Mouse (Mus musculus) stomach, postnatal 0 days (tissue): ENCODE measurements around the gene Dgcr2. TPM values are rescaled to one million over a fixed set of nuclear protein-coding genes. Genes with fewer than 3 reads are reported as not detected.

ENCODE experiments used
- ATAC-seq: fragments of 200-750 bp; cut with Nextera tagmentation; 2 replicates; pipeline ENCODE4 v1.8.0; 2017; ENCODE audit not compliant: low FRiP score, low TSS enrichment
- DNase-seq: peaks from one replicate; pipeline ENCODE4 v3.0.0-alpha.2; 2016; ENCODE audit warnings: low spot score
- H3K27ac ChIP-seq: fragments of 300-500 bp; sonication (generic); replicated peaks from 2 replicates; pipeline ENCODE4 v1.5.1; 2014; ENCODE audit warnings: mild to moderate bottlenecking, control low read depth
- H3K27me3 ChIP-seq: fragments of 300-500 bp; sonication (generic); 2 replicates; pipeline ENCODE4 v1.6.1; 2014; ENCODE audit warnings: low read length; ENCODE audit not compliant: control insufficient read depth, insufficient read depth
- H3K36me3 ChIP-seq: fragments of 300-500 bp; sonication (generic); 2 replicates; pipeline ENCODE4 v1.6.1; 2014; ENCODE audit warnings: low read length, mixed read lengths; ENCODE audit not compliant: control insufficient read depth, insufficient read depth
- H3K4me1 ChIP-seq: fragments of 300-500 bp; sonication (generic); replicated peaks from 2 replicates; pipeline ENCODE4 v1.6.1; 2014; ENCODE audit warnings: antibody characterized with exemption; ENCODE audit not compliant: control insufficient read depth, insufficient read depth
- H3K4me2 ChIP-seq: fragments of 300-500 bp; sonication (generic); replicated peaks from 2 replicates; pipeline ENCODE4 v1.6.1; 2014; ENCODE audit warnings: low read depth, mild to moderate bottlenecking, control low read depth, moderate library complexity
- H3K4me3 ChIP-seq: fragments of 300-500 bp; sonication (generic); 2 replicates; pipeline ENCODE4 v1.5.1; 2014; ENCODE audit warnings: low read depth, low read length, control low read depth
- H3K9ac ChIP-seq: fragments of 300-500 bp; sonication (generic); 2 replicates; pipeline ENCODE4 v1.6.1; 2014; ENCODE audit warnings: mild to moderate bottlenecking, low read length, control low read depth, mixed read lengths
- H3K9me3 ChIP-seq: fragments of 300-500 bp; sonication (generic); 2 replicates; pipeline ENCODE4 v1.6.1; 2016; ENCODE audit warnings: low read length; ENCODE audit not compliant: control insufficient read depth
- CTCF ChIP-seq: IDR thresholded peaks from 2 replicates; pipeline ENCODE4 v1.5.1; 2016; ENCODE audit warnings: antibody characterized with exemption, low read depth, mild to moderate bottlenecking, moderate library complexity
- EP300 ChIP-seq: optimal IDR thresholded peaks from 2 replicates; pipeline ENCODE3; 2016; ENCODE audit warnings: antibody characterized with exemption
- WGBS: fragments of 180-500 bp; shearing (Covaris S2); extraction: QIAGEN DNeasy Blood & Tissue Kit; methylation state at CpG from one replicate; pipeline ENCODE4 v1.1.7; 2014; 5-methylcytosine and 5-hydroxymethylcytosine counted together
- polyA plus RNA-seq: library from polyadenylated mRNA; unstranded; fragments of >200 nt; fragmentation: Nextera tagmentation; extraction: Ambion mirVana; gene quantifications from 2 replicates; pipeline ENCODE4 v1.2.1, GENCODE M21; 2015

Dgcr2 gene
- polyA plus RNA-seq, 1 experiment from 2014 or later, result 38.8 TPM

GRCm38 (mm10) chr16:17892606-17893005 is 5.8 kb downstream of the Dgcr2 start:
- ATAC-seq, result no peak

DNA sequence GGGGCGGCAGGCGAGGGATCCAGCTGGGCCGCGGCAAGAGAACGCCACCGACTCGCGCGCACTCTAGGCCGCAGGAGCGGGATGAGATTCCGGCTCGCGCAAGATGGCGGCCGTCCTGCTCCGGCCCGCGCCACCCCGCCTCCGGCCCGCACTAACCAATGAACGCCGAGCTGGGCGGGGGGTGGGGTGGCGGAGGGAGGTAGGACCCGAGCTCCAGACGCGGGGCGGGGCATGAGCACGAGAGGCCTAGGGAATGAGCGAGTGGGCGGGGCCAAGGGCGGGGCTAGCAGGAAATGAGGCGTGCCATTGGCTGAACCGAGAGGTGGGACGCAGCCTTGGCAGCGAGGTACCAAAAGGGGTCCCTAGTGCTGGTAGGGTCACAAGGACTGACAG is 6.8 kb downstream of the Dgcr2 start, which contains the start of gene Gm20518:
Gene Gm20518, minus strand, starts transcription at position 105 of the 393 bp plus-strand sequence.
- Histone ChIP-seq H3K27ac (peak within 1 kb of the TSS; percentile 93), H3K9me3 (no peaks in the 10 kb centered on the region), H3K4me3 (peak within 1 kb of the TSS; percentile 80), H3K27me3 (no peaks in the 10 kb centered on the region), H3K4me2 (peak within 1 kb of the TSS; percentile 75), H3K9ac (peak within 1 kb of the TSS; percentile 89), H3K4me1 (peaks cover 6% of the 10 kb centered on the region; the same call in 1 of the 2 replicates), H3K36me3 (no peaks in the 10 kb centered on the region)
- TF ChIP-seq CTCF (peak; percentile 27; the same call in 1 of the 2 replicates), EP300 (no peak)
- WGBS, result under 1% methylated on average over 27 of the region's 38 CpGs
- DNase-seq, result peak; percentile 100
- ATAC-seq, result peak; percentile 98

More at GRCm38 (mm10) chr16:17892606-17893005, 5.8 kb downstream of the Dgcr2 start:
- no peak overlapping the region for H3K4me2 ChIP-seq
- H3K9ac ChIP-seq, result no peak overlapping the region
- no peaks in the 10 kb centered on the region for H3K36me3 ChIP-seq
- TF ChIP-seq CTCF (no peak), EP300 (no peak)
- no peak overlapping the region; the same call in 1 of the 2 replicates for H3K27ac ChIP-seq
- WGBS, result 36% methylated on average over 3 of the region's 3 CpGs
- H3K27me3 ChIP-seq, result no peaks in the 10 kb centered on the region
- H3K4me3 ChIP-seq, result no peak overlapping the region
- H3K9me3 ChIP-seq, result no peaks in the 10 kb centered on the region
- peak; percentile 36 for DNase-seq
- H3K4me1 ChIP-seq, result peaks cover 6% of the 10 kb centered on the region; the same call in 1 of the 2 replicates

DNA sequence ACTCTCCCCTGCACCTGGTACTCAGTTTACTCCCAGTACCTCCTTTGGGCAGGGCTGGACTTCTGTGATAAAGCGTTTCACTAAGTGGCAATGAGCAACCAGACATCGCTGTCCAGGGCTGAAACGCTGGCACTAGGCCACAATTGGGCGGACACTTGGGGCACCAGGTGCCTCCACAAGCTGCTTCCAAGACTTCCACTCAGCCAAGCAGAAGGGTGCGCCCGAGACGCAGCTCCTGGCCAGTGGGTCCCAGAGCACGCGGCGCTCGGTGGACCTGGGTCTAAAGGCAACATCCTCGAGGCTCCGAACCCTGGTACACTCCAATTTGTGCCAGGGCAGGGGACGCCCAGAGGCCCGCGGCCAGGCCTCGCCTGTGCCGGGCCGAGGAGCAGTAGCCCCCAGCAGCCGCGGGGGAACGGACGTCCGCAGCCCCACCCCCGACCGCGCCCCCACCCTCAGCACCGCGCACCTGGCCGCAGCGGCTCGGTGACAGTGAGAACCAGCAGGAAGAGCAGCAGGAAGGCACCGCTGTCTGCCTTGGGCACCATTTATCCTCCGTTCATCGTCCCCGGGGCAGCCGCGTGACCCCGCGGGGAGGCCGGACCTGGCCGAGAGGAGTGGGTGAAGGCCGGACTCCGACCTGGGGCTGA is 7.3 kb downstream of the Dgcr2 start:
- H3K9me3 ChIP-seq, result no peaks in the 10 kb centered on the region
- H3K27ac ChIP-seq, result peak overlapping the region; percentile 93
- peaks cover 6% of the 10 kb centered on the region; the same call in 1 of the 2 replicates for H3K4me1 ChIP-seq
- H3K9ac ChIP-seq, result peak overlapping the region; percentile 89
- DNase-seq (peak; percentile 95), ATAC-seq (peak; percentile 77)
- no peaks in the 10 kb centered on the region for H3K36me3 ChIP-seq
- H3K4me2 ChIP-seq, result peak overlapping the region; percentile 75
- H3K27me3 ChIP-seq, result no peaks in the 10 kb centered on the region
- TF ChIP-seq CTCF (peak; percentile 1; the same call in 1 of the 2 replicates), EP300 (no peak)
- H3K4me3 ChIP-seq, result peak overlapping the region; percentile 80
- under 1% methylated on average over 37 of the region's 44 CpGs for WGBS

DNA sequence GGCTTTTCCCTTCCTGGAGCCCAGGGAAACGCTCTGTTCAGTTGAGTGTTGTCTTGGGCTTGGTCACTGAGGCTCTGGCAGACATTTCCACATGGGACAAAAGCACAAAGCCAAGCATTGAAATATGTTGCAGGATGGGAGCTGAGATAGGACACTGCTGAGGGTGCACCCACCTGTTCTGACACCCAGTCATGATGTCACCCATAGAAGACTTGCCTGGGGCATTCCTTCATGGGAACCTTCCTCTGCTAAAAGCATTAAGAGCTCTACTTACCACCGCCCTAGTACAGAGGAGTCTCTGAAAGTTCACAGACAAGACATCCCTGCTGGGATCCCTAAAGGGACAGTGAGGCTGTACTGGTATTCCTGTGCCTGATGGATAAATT is 8.0 kb downstream of the Dgcr2 start:
- Histone ChIP-seq H3K4me2 (peak overlapping the region; percentile 75), H3K4me1 (peaks cover 6% of the 10 kb centered on the region; the same call in 1 of the 2 replicates), H3K9me3 (no peaks in the 10 kb centered on the region), H3K27ac (peak overlapping the region; percentile 93; the same call in 1 of the 2 replicates), H3K27me3 (no peaks in the 10 kb centered on the region), H3K9ac (peak overlapping the region; percentile 89), H3K4me3 (peak overlapping the region; percentile 80), H3K36me3 (no peaks in the 10 kb centered on the region)
- DNase-seq, result no peak
- TF ChIP-seq EP300, result no peak
- no peak for TF ChIP-seq CTCF
- WGBS, result 50% methylated on average over 2 of the region's 2 CpGs
- ATAC-seq, result no peak

- no peak overlapping the region for H3K4me3 ChIP-seq
- no peak overlapping the region; the same call in 1 of the 2 replicates for H3K9ac ChIP-seq
Measured at GRCm38 (mm10) chr16:17889689-17890341, 8.5 kb downstream of the Dgcr2 start.

More at GRCm38 (mm10) chr16:17889689-17890341, 8.5 kb downstream of the Dgcr2 start:
- peak overlapping the region; percentile 75 for H3K4me2 ChIP-seq
- H3K36me3 ChIP-seq, result no peaks in the 10 kb centered on the region
- DNase-seq (no peak), ATAC-seq (no peak)
- TF ChIP-seq EP300 (no peak), CTCF (no peak)
- H3K4me1 ChIP-seq, result peaks cover 6% of the 10 kb centered on the region; the same call in 1 of the 2 replicates
- no peaks in the 10 kb centered on the region for H3K9me3 ChIP-seq
- WGBS, result 80% methylated on average over 6 of the region's 6 CpGs
- H3K27ac ChIP-seq, result no peak overlapping the region
- no peaks in the 10 kb centered on the region for H3K27me3 ChIP-seq
